Mouse (Mus musculus) B cell, adult 2 months (primary cell): ENCODE measurements at regions not wholly inside any gene's neighbourhood (a gene's known extent, or its start where the extent isn't known, plus 50 kb on each side); places are given as distances from the start of the nearest gene placed in this dataset.
"Not testable (repeated sequence)": the region's sequence is repeated elsewhere in the genome, so short reads cannot be mapped to it uniquely, and the experiment has no call there.

Experiments
- DNase-seq, 2 experiments: peaks; one replicate each; pipeline ENCODE4 v3.0.0; 2022

- not testable (repeated sequence) for DNase-seq
These were observed 119.2 kb downstream of the Tnfsf18 start for GRCm38 (mm10) chr1:161613658-161614057.

DNA sequence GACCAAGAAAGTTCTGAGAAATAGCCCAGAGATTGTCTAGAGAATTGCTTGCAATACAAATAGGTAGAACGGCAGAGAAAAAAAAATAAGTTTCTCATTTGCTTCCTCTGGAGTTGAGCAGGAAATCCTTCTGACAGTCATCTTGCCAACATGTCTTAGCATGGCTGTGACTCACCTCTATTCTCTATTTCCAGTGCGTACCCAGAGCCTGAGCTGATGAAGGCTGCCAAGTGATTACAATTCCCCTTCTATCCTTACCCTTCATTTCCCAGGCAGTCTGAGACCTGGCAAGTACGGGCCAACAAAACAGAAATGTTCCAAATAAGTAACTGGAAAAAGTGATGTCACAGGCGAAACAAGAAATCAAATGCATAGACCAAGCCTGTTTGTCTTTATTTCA, 113.0 kb downstream of the Tnfsf18 start:
- no peak for DNase-seq

DNA sequence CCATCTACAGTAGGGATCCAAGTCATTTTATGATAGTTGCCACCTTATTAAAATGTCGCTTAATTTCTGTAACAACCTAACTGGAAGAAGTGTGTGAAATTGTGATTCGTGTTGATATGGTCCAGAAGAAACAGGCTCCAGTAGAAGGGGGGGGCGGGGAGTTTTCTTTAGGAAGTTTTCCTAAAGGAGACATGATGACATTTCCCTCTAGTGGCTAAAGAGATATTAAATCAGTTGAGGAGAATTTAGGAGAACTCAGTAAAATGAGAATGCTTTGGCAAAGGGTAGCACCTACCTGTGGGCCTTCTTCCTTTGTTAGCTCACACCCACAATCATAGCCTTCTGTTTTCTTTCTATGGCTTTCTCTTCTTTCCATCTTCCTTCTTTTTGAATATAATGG, 107.7 kb downstream of the Tnfsf18 start:
- DNase-seq, result no peak

DNA sequence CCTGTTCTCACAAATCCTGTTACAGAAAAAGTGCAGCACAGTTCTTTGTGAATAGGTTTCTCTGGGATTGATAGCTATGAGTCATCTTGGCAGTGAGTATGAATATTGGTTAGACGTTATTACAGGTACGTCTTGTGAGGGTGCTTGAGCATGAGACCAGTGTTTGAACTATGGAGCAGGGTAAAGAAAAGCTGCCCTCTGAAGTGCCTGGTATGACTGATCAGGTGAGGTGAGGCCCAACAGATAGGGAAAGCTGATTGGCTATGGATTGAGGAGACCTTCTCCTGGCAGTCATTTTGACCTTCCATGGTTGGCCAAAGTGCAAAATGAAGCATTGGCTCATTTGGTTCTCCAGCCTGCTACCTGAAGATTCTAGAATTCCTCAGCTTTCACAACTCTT, 106.7 kb downstream of the Tnfsf18 start:
- no peak for DNase-seq

- DNase-seq, result no peak
These were observed 103.7 kb downstream of the Tnfsf18 start for GRCm38 (mm10) chr1:161598167-161598566.

- DNase-seq, result no peak
These were observed 82.1 kb downstream of the Tnfsf18 start for GRCm38 (mm10) chr1:161576530-161576929.

DNA sequence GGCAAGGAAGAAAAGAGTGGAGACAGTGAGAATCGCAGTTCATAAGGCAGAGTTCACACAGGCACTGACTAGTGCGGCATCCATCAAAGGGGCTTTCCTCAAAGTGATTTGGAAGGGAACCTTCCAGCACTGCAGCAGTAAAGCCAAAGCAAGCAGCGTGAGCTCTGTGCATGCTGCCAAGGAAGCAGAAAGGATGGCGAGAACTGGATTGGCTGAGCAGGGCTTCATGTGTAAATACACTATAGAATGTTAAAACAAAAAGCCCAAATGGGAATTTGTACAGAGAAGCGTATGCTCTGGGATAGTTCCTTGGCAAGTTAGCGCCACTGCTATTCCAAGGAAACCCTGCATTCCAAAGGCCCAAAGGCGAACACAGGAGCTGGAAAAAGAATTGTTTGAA, 81.5 kb downstream of the Tnfsf18 start:
- no peak for DNase-seq

- no peak for DNase-seq
These were observed 80.7 kb downstream of the Tnfsf18 start for GRCm38 (mm10) chr1:161575171-161575570.

- DNase-seq, result no peak
These were observed 76.3 kb downstream of the Tnfsf18 start for GRCm38 (mm10) chr1:161570762-161571161.

DNA sequence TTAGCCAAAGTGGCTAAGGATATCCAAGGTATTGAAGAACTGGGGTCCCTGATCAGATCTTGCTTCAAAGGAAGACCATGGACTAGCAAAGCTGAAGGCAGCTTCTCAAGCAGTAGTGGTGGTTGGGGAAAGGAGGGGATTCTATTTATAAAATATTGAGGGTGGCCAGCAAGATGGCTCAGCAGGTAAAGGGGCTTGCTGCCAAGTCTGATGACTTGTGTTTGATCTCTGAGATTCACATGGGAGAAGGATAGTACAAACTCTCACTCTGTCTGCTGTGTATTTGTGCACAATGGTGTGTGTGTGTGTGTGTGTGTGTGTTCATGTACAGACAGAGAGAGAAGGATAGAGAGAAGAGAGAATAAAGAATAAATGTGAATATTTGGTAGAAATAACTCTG, 73.4 kb downstream of the Tnfsf18 start:
- no peak for DNase-seq

DNA sequence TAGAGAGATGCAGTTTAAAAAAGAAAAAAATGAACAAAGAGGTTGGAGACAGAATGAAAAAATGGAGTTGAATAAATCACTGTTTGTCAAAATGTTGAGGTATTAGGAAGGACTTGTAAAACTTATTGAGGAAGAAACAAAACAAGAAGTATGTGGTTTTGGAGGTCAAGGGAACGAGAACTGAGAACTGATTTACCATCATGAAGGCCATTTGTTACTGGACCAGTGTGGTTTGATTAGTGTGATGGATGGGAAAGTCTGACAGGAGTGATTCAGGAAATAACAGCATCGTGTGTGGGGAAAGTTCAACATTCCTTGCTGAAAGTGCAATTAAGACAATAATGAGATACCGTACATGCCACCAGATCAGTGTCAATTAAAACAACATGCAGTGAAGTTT, 65.9 kb downstream of the Tnfsf18 start:
- DNase-seq, result no peak
